Mouse (Mus musculus): ENCODE results near the gene Gm49340.

- no peak for TF ChIP-seq CTCF (conservative IDR thresholded peaks at IDR 0.05; ENCODE audit: low read length)
- TF ChIP-seq POU5F1 (IDR thresholded peaks at IDR 0.05; ENCODE audit: borderline replicate concordance, low read length): no peak
- no peak for TF ChIP-seq NANOG (IDR thresholded peaks at IDR 0.05; ENCODE audit: borderline replicate concordance, low read length)
Observed at GRCm38 (mm10) chr11:73323906-73324830, 5.4 kb upstream of the Gm49340 start.
